Mouse (Mus musculus) left cerebral cortex, postnatal 36 days (tissue): ENCODE measurements around the gene Oas1c. TPM values are rescaled to one million over a fixed set of nuclear protein-coding genes. Genes with fewer than 3 reads are reported as not detected.

Experiments
- DNase-seq, 2 experiments: peaks; one replicate each; pipeline ENCODE4 v3.0.0; 2021 to 2022; ENCODE audit warnings: low spot score in 2 of 2, mixed read lengths in 1 of 2
- intact Hi-C: fragments of 180-260 bp; cut with DNase I; formaldehyde crosslinking; loops from one replicate; pipeline ENCODE4 v1.15.1; 2025
- microRNA-seq: library from miRNA; unstranded; fragments of <30 nt; microRNA quantifications from one replicate; pipeline ENCODE4 v1.2.0, GENCODE M21; 2022
- total RNA-seq, 2 experiments: library from RNA; stranded (reverse); gene quantifications; 2 replicates each; pipeline ENCODE4 v1.2.3; 2021

Oas1c gene
- total RNA-seq, 2 experiments from 2014 or later, result 0.91 to 1.9 TPM

DNA sequence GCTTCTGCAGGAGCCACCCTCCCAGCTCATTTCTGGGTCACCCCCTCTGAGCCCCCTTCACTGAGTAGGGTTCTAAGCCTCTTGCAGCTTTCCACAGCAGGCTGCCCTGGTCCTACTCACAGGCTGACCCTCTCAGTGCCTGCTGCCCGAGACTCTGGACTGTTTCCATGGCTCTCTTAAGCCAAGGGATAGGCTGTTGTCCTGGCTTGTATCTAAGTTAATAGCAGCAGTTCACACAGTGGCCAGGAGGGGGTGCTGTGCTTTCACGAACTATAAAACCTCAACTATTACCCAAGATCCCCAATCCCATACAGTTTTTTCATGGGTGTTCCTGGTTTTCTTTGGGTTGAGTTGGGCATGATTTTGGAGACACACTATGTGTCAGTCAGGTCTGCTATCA, 19.3 kb downstream of the Oas1c start:
- DNase-seq, result peak in 1 of 2 experiments; percentile 38
- intact Hi-C loops, result loop anchor here (10.0 kb wide), 1 partner anchor 382 kb away; no protein-coding TSS in a partner anchor

DNA sequence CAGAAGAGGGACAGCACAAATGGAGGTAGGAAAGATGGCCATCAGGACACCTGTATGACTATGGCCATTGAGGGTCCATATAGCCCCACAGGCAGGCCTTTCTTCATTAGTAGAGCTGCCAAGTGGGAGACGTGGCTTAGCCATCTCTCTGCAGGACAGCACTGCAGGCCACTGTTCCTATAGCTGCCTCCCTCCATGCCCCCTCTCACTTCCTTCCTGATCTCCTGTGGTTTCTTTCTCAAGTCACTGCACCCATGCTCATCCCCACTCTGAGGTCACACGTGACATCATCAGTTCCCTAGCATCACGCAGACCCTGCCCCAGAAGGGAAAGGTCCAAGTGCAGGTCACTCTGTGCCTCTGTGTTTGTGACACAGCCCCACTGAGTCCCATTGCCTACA, 25.3 kb downstream of the Oas1c start:
- no peak for DNase-seq

DNA sequence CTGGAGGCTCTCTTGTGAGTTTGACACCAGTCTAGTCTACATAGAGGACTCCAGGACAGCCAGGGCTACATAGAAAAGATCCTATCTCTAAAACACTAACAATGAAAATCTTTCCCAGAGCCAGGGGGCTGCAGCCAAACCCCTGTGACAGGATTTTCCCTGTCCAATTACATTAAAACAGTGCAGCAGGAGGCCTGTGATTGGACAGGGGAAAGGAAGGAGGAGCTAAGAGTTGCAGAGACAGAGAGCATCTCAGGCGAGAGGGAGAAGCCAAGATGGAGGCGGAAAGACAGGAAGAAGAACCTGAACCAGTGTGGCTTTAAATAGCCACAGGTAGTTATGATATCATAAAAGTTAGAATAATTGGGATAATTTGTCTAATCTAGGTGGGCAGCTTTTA, 29.9 kb downstream of the Oas1c start:
- no peak for DNase-seq
- intact Hi-C loops, result no loop called here

More for the DNA sequence above, 25.3 kb downstream of the Oas1c start:
- intact Hi-C loops, result no loop called here

- intact Hi-C loops, result no loop called here
- no peak for DNase-seq
Measured at GRCm38 (mm10) chr5:120781646-120782045, 30.7 kb downstream of the Oas1c start.

DNA sequence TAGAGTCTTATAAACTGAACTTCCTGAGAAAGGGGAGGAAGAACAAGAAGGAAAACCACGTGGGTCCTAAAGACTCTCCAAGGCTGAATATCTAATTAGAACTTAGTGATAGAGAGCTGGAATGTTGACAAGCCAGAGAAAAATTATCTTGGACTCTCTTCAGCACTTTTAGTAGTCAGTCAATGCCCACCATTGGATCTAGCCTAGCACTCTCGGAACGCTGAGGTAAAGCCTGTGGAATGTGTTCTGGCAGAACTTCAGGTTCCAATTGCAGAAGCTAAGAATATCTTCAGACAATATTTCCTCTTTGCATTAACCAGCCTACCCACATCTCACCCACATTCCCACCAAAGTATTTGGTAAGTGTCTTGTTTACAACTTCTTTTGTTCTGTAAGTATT, 32.4 kb downstream of the Oas1c start:
- no peak for DNase-seq

DNA sequence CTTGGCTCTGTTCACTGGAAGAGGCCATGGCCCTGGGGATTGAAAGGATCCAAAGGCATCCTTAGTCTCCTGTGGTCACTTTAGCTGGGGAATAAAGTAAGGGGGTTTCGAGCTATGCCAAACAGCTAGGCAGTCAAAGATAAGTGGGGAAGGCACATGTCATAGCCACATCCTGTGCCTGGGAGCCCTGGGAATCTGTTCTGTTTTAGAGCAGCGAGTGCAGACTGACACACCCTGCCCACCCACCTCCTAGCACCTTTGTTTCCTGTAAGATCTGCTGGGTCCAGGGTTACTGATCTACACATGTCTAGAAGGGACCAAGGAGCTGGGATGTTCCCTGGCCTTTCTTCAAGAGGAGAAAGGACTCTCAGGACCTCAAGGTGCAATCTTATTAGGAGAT, 33.4 kb downstream of the Oas1c start:
- DNase-seq, result no peak
- intact Hi-C loops, result no loop called here

More for the DNA sequence above, 32.4 kb downstream of the Oas1c start:
- intact Hi-C loops, result no loop called here

- DNase-seq, result no peak
- intact Hi-C loops, result no loop called here
Measured at GRCm38 (mm10) chr5:120777478-120777877, 34.8 kb downstream of the Oas1c start, which contains the start of gene Oas3. Gene Oas3 (minus strand): TSS chr5:120777661.

DNA sequence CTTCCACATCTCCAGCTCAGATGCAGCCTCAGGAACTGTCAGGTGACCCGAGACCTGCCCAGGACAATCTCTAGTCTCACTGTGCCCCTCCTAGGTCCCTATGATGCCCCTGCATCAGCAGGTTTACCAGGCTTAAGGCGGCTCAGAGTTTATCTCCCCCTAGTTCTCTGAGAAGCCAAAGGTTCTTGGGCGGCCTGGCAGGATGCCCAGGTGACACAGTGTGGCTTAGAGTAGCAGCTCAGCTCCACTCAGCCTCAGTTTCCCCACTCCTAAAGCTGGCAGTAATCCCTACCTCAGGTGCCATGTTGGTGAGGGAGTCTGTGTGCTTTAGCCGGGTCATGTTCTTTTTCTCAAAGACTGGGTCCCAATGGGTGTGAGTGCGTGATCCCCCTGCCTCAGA, 35.5 kb downstream of the Oas1c start:
- DNase-seq, result no peak
- intact Hi-C loops, result no loop called here

DNA sequence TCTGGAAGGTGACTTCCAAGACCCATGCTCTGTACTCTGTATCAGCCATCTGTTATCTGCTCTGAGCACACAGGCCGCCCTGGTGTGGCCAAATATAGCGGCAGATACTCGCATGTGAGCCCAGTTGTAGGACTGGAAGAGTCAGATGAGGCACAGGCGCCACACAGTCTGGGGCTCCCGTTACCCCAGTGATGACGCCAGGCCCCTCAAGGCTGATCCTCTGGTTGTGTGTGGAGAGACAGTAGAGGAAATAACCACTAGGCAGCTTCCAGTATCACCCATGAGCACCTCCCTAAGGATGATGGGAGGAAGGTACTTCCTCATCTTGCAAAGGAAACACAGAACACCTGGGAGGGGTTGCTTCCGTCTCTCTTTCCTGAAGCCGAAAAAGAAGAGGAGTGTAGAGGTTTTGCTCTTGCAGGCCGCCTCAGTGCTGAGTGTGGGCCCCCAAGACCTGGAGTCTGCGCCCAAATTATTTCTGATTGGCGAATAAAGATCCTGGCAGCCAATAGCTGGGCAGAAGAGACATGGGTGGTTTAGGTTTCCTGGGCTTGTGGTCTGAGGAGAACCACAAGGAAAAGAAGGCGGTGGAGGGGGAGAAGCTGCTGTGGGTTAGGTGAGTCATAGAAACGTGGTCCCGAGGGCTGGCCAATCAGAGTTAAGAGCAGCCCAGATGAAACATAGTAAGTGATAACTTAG, 36.9 kb downstream of the Oas1c start:
- intact Hi-C loops, result no loop called here
- DNase-seq, result no peak

GRCm38 (mm10) chr5:120769396-120769795, 42.9 kb downstream of the Oas1c start:
- intact Hi-C loops, result no loop called here
- DNase-seq, result no peak

- intact Hi-C loops, result no loop called here
- DNase-seq, result no peak
Measured at GRCm38 (mm10) chr5:120765010-120765409, 47.3 kb downstream of the Oas1c start.

DNA sequence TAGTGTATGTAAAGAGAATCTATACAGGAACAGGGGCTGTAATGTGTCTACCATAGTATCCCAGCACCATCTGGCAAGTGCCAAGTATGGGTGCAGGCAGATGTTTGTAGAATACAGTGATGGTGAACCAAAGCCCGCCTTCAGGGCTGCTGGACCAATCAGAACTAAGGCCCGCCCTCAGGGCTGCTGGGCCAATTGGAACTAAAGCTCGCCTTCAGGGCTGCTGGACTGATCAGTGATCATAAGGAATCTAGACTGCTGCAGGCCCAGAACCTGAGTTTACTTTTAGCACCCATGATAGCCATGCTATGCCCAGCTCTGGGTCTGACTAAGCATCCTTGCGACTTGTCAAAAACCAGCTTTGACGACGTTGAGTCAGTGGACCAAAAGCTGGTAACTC, 50.4 kb downstream of the Oas1c start:
- intact Hi-C loops, result no loop called here
- no peak for DNase-seq

DNA sequence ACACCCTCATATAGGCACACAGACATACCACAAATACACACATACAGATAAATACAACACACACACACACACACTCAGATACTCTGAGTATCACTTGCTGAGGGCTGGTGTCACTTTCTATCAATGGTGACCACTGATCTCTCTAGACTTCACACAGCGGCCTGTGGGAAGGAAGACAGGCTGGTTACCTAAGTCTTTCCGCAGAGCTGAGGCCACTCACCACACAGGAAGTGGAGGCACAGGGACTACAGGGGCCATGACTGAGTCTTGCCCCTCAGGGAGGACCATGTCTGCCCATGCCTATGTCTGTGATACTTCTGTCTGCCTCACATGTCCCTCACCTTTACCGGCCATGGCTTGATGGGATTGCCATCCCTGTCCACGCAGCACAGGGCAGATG, 58.1 kb downstream of the Oas1c start:
- intact Hi-C loops, result no loop called here
- DNase-seq, result no peak

DNA sequence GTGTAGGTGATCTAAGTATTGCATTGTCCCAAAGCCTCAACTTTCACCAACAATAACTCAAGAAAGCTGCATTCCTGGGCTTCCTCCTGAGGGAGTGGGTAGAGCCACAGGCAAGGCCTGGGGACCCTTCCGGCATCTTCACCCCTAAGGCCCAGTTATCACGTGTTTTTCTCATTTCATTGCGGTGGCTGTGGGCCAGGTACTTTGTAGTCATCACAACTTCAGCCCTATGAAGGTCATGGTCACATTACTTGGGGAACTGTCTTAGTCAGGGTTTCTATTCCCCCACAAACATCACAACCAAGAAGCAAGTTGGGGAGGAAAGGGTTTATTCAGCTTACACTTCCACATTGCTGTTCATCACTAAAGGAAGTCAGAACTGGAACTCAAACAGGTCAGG, 59.5 kb downstream of the Oas1c start:
- DNase-seq, result no peak
- intact Hi-C loops, result no loop called here

- no peak for DNase-seq
- intact Hi-C loops, result no loop called here
Measured at GRCm38 (mm10) chr5:120751206-120751605, 61.1 kb downstream of the Oas1c start.

Small RNA genes within 50 kb of the gene (microRNA-seq; reads per million reads assigned to microRNA genes)
- gene Gm22907, result not detected

Other genes with a start within 250 kb of the Oas1c start
- 10 to 100 TPM; 32.9 to 36.0 TPM for gene Tpcn1, start 223.8 kb downstream of the Oas1c start, total RNA-seq
- 1 to 10 TPM in 1 of 2 experiments, under 1 TPM in 1; 0.81 to 1.1 TPM for gene Iqcd, start 223.5 kb downstream of the Oas1c start, total RNA-seq
- gene Rita1, start 199.9 kb downstream of the Oas1c start, total RNA-seq, result 10 to 100 TPM; 35.7 to 36.3 TPM
- gene Ddx54, start 199.8 kb downstream of the Oas1c start, total RNA-seq, result 10 to 100 TPM; 36.9 to 43.1 TPM
- not detected for gene Cfap73, start 178.3 kb downstream of the Oas1c start, total RNA-seq
- 10 to 100 TPM; 90.0 to 92.7 TPM for gene Rasal1, start 163.7 kb downstream of the Oas1c start, total RNA-seq
- gene Dtx1, start 100.6 kb downstream of the Oas1c start, total RNA-seq, result 10 to 100 TPM; 67.3 to 71.3 TPM
- gene Oas2, start 62.7 kb downstream of the Oas1c start, total RNA-seq, result under 1 TPM in 1 of 2 experiments, not detected in 1; 0.23 TPM
- gene Oas3, start 34.9 kb downstream of the Oas1c start, total RNA-seq, result not detected
- not detected for gene Oas1e, start 17.0 kb downstream of the Oas1c start, total RNA-seq
- not detected for gene Oas1f, start 34.9 kb upstream of the Oas1c start, total RNA-seq
- gene Oas1h, start 48.9 kb upstream of the Oas1c start, total RNA-seq, result not detected
- under 1 TPM in 1 of 2 experiments, not detected in 1; 0.54 TPM for gene Oas1g, start 75.1 kb upstream of the Oas1c start, total RNA-seq
- gene Oas1a, start 95.0 kb upstream of the Oas1c start, total RNA-seq, result under 1 TPM in 1 of 2 experiments, not detected in 1; 0.17 TPM
- not detected for gene Oas1d, start 102.0 kb upstream of the Oas1c start, total RNA-seq
- 100 to 1,000 TPM; 304 to 358 TPM for gene Rph3a, start 197.6 kb upstream of the Oas1c start, total RNA-seq